Mouse (Mus musculus): ENCODE measurements around the gene Rnf40.

Gene Rnf40

GRCm38 (mm10) chr7:127654318-127654717 lies 65.8 kb downstream of the Rnf40 start:
- no peak for DNase-seq
